Mouse (Mus musculus) ES-E14 (cell line): ENCODE data around the gene Tas2r117.

ENCODE experiments used
- CHD2 ChIP-seq: IDR thresholded peaks from 2 replicates; pipeline ENCODE4 v1.6.1; 2014; ENCODE audit warnings: mild to moderate bottlenecking, low read depth, low read length, inconsistent platforms
- ZC3H11A ChIP-seq: IDR thresholded peaks from 2 replicates; pipeline ENCODE4 v1.6.1; 2012; ENCODE audit warnings: low read depth, mild to moderate bottlenecking, inconsistent platforms, low read length, borderline replicate concordance

- TF ChIP-seq CHD2 (no peak), ZC3H11A (no peak)
Observed at GRCm38 (mm10) chr6:132802518-132802917, at the start of gene Tas2r117.
